Mouse (Mus musculus) naive thymus-derived CD4-positive, alpha-beta T cell, adult 2 months (primary cell): ENCODE results near the gene Sh2d7.
"Not testable (repeated sequence)": the region's sequence is repeated elsewhere in the genome, so short reads cannot be mapped to it uniquely, and the experiment has no call there.

Experiments used
- DNase-seq: peaks from one replicate; pipeline ENCODE4 v3.0.0-alpha.2; 2011; ENCODE audit warnings: low read depth

Gene Sh2d7

GRCm38 (mm10) chr9:54544212-54544953 is 5.6 kb downstream of the Sh2d7 start:
- no peak for DNase-seq

- DNase-seq, result no peak
These were observed 6.2 kb downstream of the Sh2d7 start for GRCm38 (mm10) chr9:54544954-54545315.

- DNase-seq, result peak; percentile 59
These were observed 8.8 kb downstream of the Sh2d7 start for GRCm38 (mm10) chr9:54547536-54547935.

GRCm38 (mm10) chr9:54549433-54549832 is 10.6 kb downstream of the Sh2d7 start:
- DNase-seq, result no peak

- DNase-seq, result peak; percentile 26
These were observed 13.6 kb downstream of the Sh2d7 start for GRCm38 (mm10) chr9:54552409-54552808.

GRCm38 (mm10) chr9:54555044-54555443 is 16.3 kb downstream of the Sh2d7 start:
- DNase-seq, result no peak

GRCm38 (mm10) chr9:54558731-54559130 is 19.9 kb downstream of the Sh2d7 start:
- DNase-seq, result no peak

GRCm38 (mm10) chr9:54559771-54560471 is 21.1 kb downstream of the Sh2d7 start, which contains the start of gene Cib2:
Cib2 (minus strand) TSS chr9:54560218.
- peak; percentile 66 for DNase-seq

- no peak for DNase-seq
These were observed 22.2 kb downstream of the Sh2d7 start for GRCm38 (mm10) chr9:54560831-54561601.

- no peak for DNase-seq
These were observed 28.2 kb downstream of the Sh2d7 start for GRCm38 (mm10) chr9:54566958-54567357.

- no peak for DNase-seq
These were observed 29.9 kb downstream of the Sh2d7 start for GRCm38 (mm10) chr9:54568732-54569131.

GRCm38 (mm10) chr9:54571130-54571839 is 32.5 kb downstream of the Sh2d7 start:
- DNase-seq, result no peak

- no peak for DNase-seq
These were observed 44.9 kb downstream of the Sh2d7 start for GRCm38 (mm10) chr9:54583712-54584111.

GRCm38 (mm10) chr9:54584127-54584526 is 45.3 kb downstream of the Sh2d7 start:
- DNase-seq, result not testable (repeated sequence)

- DNase-seq, result no peak
These were observed 47.0 kb downstream of the Sh2d7 start for GRCm38 (mm10) chr9:54585839-54586198.

GRCm38 (mm10) chr9:54586199-54587061 is 47.6 kb downstream of the Sh2d7 start, which contains the start of gene Idh3a:
Idh3a (plus strand) TSS chr9:54586334.
- DNase-seq, result peak; percentile 97

GRCm38 (mm10) chr9:54587863-54588262 is 49.1 kb downstream of the Sh2d7 start:
- no peak for DNase-seq

- not testable (repeated sequence) for DNase-seq
These were observed 54.9 kb downstream of the Sh2d7 start for GRCm38 (mm10) chr9:54593652-54594051.
